Mouse (Mus musculus) brain, embryonic 14.5 days (tissue): ENCODE results near the gene Gdf3. TPM values are rescaled to one million over a fixed set of nuclear protein-coding genes. Genes with fewer than 3 reads are reported as not detected.
A peak's percentile ranks its signal among the peaks of the same experiment; 100 is the strongest.

Experiments
- DNase-seq: peaks from one replicate; pipeline ENCODE4 v3.0.0-alpha.2; 2011; ENCODE audit warnings: low read depth
- CTCF ChIP-seq: fragments of 200-500 bp; IDR thresholded peaks from 2 replicates; pipeline ENCODE4 v1.5.1; 2012; ENCODE audit warnings: inconsistent platforms, mild to moderate bottlenecking, moderate library complexity, borderline replicate concordance; ENCODE audit not compliant: insufficient read depth, insufficient read length; ENCODE audit errors: extremely low read depth
- POLR2A ChIP-seq: fragments of 200-500 bp; IDR thresholded peaks from 2 replicates; pipeline ENCODE4 v1.6.1; 2012; ENCODE audit warnings: mild to moderate bottlenecking, inconsistent platforms, borderline replicate concordance; ENCODE audit not compliant: poor library complexity, insufficient read depth, insufficient read length, severe bottlenecking; ENCODE audit errors: extremely low read depth
- polyA plus RNA-seq: library from polyadenylated mRNA; depleted of rRNA; stranded (reverse); fragments of >200 nt; gene quantifications from 2 replicates; pipeline ENCODE4 v1.2.3, GENCODE M21; 2012

Gdf3 gene
- polyA plus RNA-seq, 1 experiment, result not detected

- TF ChIP-seq CTCF (no peak), POLR2A (no peak)
- no peak for DNase-seq
Observed at GRCm38 (mm10) chr6:122626110-122626509, 16.2 kb upstream of the Gdf3 start, which contains the start of gene Dppa3. Dppa3 (plus strand) TSS chr6:122626410.

GRCm38 (mm10) chr6:122625156-122625555 is 15.3 kb upstream of the Gdf3 start:
- no peak for DNase-seq
- TF ChIP-seq CTCF (no peak), POLR2A (no peak)

DNA sequence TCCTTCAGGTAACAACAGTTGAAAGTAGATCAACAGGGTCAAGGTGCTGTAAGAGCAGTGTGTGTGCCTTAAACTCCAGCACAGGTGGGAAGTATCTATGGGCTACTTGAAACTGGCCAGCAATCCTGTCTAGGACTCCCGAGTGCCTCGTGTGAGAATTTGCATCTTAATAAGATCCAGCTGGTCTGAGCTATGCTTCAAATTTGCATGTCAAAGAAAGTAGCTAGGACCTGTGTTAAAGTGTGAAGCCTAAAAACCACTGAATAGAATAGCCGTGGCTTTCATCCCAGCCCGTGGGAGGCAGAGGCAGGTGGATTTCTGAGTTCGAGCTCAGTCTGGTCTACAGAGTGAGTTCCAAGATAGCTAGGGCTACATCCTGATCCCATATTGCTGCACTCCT is 14.6 kb upstream of the Gdf3 start:
- DNase-seq, result peak; percentile 60
- TF ChIP-seq POLR2A (no peak), CTCF (no peak)

GRCm38 (mm10) chr6:122621066-122621465 is 11.2 kb upstream of the Gdf3 start:
- TF ChIP-seq POLR2A (no peak), CTCF (no peak)
- no peak for DNase-seq

DNA sequence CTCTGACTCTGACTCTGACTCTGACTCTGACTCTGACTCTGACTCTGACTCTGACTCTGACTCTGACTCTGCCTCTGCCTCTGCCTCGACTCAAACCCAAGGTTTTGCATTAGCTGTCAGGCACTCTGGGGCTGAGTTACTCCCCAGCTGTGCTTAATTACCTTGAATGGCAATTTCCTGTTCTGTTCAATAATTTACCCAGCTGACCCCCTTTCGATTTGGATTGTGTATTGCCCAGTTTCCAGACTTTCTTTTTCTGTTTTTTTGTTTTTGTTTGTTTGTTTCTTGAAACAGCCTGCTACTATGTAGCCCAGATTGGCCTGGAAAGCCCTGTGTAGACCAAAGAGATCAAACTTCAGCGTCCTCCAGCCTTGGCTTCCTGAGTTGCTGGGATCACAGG is 6.1 kb upstream of the Gdf3 start:
- no peak for TF ChIP-seq POLR2A
- no peak for DNase-seq

- TF ChIP-seq POLR2A, result no peak
- TF ChIP-seq CTCF, result peak; percentile 30; the same call in 1 of the 2 replicates
- no peak for DNase-seq
Observed at GRCm38 (mm10) chr6:122614047-122614446, 4.2 kb upstream of the Gdf3 start.

DNA sequence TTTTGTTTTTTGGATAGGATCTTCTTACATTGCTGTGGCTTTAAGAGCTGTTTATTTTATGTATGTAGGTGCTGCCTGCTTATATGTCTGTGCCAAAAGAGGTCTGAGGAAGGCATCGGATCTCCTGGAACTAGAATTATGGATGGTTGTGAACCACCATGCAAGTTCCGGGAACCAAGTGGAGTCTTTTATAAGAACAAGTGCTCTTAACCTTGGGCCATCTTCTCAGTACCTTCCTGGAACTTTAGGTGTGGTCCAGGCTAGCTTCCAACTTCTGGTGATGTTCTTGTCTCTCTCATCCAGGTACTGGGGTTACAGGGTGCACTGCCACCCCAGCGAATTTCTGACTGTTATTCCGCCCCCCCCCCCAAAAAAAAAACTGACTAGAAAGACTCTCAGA is 2.5 kb upstream of the Gdf3 start:
- no peak for DNase-seq
- TF ChIP-seq POLR2A, result no peak
- no peak for TF ChIP-seq CTCF

DNA sequence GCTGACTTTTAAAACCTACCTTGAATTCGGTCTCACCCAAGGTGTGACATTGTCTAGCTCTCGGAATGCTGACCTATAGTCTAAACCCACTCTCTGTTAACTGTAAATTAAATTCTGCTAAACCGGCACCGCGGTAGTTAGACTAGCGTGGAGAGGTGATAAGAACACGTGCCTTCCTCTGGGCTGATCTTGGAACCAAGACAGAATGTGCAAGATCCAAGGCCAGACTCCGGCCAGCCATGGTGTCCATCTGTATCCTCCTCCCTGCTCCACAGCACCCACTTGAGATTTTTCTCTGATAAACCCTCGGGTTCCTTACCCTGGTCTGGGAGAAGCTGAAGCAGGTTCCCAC is 534 bp downstream of the Gdf3 start:
- TF ChIP-seq CTCF (no peak), POLR2A (no peak)
- no peak for DNase-seq

DNA sequence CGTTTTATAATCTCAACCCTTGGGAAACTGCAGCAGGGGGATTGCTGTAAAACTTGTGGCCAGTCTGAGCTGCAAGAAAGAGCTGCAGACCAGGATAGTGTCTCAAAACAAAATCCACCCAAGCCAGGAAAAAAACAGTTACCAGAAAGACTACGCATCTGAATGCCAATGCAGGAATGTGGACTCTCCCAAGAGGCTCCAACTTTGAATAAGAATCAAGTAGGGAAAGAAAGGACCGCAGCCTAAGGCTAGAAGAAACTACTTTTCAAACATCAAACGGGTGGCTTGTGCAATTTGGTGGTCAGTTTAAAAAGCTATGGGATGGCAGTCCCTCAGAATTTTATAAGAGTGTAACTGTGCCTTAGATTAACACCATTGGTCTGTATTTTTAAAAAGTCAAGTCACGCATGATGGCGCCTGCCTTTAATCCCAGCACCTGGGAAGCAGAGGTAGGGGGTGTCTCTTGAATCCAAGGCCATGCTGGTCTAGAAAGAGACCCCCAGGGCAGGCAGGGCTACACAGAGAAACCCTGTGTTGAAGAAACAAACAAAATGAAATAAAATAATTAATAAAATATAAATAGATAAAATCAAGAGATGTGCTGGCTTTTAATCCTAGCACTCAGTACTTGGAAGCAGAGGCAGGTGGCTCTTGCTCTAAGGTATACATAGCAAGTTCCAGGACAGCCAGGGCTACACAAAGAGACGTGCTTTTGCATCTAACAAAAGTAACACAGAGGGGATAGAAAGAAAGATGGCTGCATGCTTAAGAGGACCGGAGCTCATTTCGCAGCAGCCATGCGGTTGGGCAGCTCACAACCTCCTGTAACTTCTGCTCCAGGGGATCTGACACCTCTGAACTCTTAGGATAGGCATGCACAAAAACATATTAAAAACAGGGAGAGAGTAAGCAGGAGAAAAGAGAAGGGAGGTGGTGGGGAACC is 1.2 kb downstream of the Gdf3 start:
- no peak for TF ChIP-seq CTCF
- TF ChIP-seq POLR2A, result no peak
- DNase-seq, result no peak

- TF ChIP-seq POLR2A (no peak), CTCF (no peak)
- no peak for DNase-seq
Observed at GRCm38 (mm10) chr6:122607700-122608099, 2.2 kb downstream of the Gdf3 start.

DNA sequence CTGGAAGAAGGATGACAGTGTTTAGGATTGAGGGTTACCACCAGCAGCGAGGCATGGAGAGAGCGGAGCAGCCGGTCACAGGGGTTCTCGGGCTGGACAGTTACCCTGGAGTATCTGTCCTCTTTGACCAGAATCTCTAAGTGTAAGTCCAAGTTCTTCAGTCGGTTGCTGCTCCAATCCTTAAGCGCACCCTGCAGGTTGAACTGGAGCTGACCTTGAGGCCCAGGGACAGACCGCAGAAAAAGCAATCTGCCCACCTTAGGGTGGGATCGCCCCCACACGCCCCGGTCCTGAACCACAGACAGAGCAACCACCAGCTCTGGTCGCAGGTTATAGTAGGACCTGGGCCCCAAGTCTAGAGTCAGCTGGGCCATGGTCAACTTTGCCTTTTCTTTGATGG is 3.2 kb downstream of the Gdf3 start:
- DNase-seq, result no peak
- no peak for TF ChIP-seq POLR2A

DNA sequence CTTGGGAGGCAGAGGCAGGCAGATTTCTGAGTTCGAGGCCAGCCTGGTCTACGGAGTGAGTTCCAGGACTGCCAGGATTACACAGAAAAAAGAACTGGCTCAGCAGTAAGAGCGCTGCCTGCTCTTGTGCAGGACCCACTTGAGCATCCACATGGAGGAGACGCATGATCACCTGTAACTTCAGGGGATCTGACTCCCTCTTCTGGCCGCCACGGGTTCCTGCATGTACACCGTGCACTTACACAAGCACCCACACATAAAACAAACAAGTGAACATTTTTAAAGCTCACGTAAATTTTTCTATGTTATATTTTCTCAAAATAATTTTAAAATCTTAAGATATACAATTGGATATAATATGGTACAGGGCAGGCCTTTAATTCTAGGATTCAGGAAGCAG is 4.4 kb downstream of the Gdf3 start:
- no peak for DNase-seq

More for the DNA sequence above, 4.4 kb downstream of the Gdf3 start:
- TF ChIP-seq CTCF (0 out of 2 replicates have a peak, but pooled peaks have one; percentile 10), POLR2A (no peak)
